Mouse (Mus musculus): Measurements from ENCODE around the gene Jade2.

GRCm38 (mm10) chr11:51843898-51844297 lies 13.6 kb downstream of the Jade2 start:
- no peak for TF ChIP-seq CTCF (conservative IDR thresholded peaks at IDR 0.05; ENCODE audit: low read length)
- TF ChIP-seq POU5F1 (IDR thresholded peaks at IDR 0.05; ENCODE audit: borderline replicate concordance, low read length), result no peak
- TF ChIP-seq NANOG (IDR thresholded peaks at IDR 0.05; ENCODE audit: borderline replicate concordance, low read length), result no peak

Measured in E14TG2a.4 (cell line).